Mouse (Mus musculus) ovary, postnatal 14 days (tissue): ENCODE measurements around the gene Larp4.
A peak's percentile ranks its signal among the peaks of the same experiment; 100 is the strongest.

Source experiments
- DNase-seq: peaks from one replicate; pipeline ENCODE4 v3.0.0; 2022; ENCODE audit warnings: low spot score

Gene Larp4

GRCm38 (mm10) chr15:100004677-100005273 lies 34.9 kb downstream of the Larp4 start:
- no peak for DNase-seq

DNA sequence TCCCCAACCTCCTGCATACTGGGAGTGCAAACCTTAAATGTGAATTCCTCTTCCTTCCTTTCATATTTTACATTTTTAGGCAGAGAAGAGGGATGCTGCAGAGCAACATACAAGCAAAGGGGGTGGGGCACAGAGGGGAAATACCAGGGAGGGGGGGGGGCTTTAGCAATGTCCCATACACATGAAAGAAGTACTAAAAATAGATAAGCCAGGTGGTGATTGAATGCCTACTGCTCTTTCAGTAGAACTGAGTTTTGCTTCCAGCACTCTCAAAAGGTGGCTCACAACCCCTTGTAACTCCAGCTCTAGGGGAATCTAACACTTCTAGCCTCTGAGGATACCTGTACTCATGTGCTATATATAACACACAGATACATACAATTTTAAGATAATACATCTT lies 36.3 kb downstream of the Larp4 start:
- DNase-seq: no peak

DNA sequence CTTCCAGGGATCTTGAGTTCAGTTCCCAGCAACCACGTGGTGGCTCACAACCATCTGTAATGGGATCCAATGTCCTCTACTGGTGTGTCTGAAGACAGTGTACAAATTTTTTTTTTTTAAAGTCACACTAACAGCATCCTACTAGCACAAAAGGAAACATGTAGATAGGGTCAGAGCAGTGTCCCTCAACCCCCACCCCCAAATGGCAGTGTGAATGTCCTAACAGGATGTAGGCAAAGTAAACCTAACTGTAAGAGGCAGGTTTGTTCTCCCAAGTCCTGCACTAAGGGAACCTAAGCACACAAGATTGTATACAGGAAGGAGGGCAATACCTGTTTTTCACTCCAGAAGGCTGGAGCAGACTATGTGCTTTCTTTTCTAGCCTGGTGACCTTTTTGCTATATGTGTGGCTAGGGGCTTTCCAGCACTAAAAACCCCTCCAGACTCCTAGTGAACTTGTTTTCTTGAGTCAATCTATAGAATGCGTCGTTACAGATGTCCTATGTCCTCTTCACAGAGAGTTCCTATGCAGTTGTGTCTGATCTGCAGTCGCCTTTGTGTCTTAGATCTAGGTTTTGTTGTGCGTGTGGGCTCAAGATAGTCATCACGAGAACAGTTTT lies 48.5 kb downstream of the Larp4 start:
- DNase-seq: no peak

- DNase-seq: no peak
Observed at GRCm38 (mm10) chr15:100021175-100021574, 51.3 kb downstream of the Larp4 start.

DNA sequence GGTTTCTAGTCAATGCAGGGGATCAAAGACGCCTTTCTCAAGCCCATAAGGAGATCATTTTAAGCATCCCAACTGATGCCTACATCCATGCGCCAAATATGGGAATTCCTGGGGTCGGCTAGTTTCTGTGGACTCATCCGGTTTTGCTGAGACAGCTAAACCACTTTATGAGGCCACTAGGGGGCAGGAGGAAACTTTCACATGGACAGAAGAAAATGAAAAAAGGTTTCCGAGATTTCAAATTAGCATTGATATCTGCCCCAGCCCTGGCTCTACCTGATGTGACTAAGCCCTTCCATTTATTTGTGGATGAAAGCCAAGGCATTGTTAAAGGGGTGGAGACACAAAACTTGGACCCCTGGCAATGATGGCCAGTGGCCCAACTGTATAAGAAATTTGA lies 53.1 kb downstream of the Larp4 start:
- peak; percentile 41 for DNase-seq

- DNase-seq: no peak
Observed at GRCm38 (mm10) chr15:100025076-100025834, 55.4 kb downstream of the Larp4 start.

GRCm38 (mm10) chr15:100028133-100028532 lies 58.3 kb downstream of the Larp4 start:
- DNase-seq: no peak

DNA sequence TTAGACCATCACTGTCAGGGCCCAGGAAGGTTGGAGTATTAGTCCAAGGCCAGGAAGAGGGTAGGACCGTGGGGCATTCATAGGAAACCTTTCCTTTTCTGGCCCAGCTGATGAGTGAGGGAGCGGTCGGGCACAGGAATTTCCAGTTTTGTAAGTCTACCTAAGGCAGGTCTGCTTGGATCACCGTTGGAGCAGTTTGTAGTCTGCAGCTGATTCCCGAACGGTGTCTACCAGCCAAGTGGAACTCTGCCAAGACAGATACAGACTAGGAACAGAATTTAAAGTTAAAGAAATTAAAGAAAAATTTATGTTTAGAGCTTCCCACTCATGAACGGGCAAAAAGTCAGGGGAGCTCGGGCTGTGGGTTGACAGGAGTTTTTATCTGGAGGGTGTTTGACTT lies 59.6 kb downstream of the Larp4 start:
- no peak for DNase-seq

GRCm38 (mm10) chr15:100029900-100030299 lies 60.0 kb downstream of the Larp4 start:
- DNase-seq: no peak

- DNase-seq: no peak
Observed at GRCm38 (mm10) chr15:100032546-100032945, 62.7 kb downstream of the Larp4 start.

GRCm38 (mm10) chr15:100038470-100038971 lies 68.7 kb downstream of the Larp4 start, which contains the start of gene Dip2b:
Gene Dip2b, plus strand, starts transcription at chr15:100038664.
- peak; percentile 99 for DNase-seq

DNA sequence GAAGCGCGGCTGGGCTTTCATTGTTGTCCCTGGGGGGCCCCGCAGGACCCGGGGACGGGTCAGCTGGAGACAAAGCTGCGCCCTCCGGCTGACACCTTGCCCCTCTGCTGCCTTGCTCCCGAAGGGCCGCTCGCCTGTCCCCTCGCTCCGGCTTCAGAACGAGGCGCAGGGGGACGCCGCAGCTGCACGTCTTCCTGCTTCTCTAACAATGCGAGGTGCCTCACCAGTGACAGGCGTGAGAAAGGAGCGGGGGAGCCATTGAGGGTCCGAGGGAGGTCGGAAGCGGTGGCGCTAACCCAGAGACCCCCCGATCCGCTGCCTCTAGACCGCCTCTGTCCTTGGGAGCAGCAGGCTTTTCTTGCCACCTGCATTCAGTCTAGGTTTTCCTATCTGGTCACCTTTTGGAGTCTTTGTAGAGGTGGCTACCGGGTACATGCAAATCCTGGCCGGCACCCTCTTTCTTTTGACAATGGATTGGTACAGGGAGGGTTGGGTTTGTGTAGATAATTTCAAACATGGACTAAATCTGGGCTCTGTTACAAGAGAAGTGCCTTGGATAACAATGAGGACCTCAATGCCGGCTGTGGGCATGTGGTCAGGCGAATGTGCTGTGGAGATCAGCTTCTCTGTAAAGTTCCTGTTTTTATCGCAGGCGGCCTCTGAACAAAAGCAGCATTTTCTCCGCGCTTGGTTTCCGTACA lies 69.3 kb downstream of the Larp4 start:
- peak; percentile 44 for DNase-seq

GRCm38 (mm10) chr15:100040541-100041266 lies 70.8 kb downstream of the Larp4 start:
- no peak for DNase-seq

- no peak for DNase-seq
Observed at GRCm38 (mm10) chr15:100041267-100042047, 71.6 kb downstream of the Larp4 start.

GRCm38 (mm10) chr15:100042048-100042400 lies 72.2 kb downstream of the Larp4 start:
- DNase-seq: no peak

DNA sequence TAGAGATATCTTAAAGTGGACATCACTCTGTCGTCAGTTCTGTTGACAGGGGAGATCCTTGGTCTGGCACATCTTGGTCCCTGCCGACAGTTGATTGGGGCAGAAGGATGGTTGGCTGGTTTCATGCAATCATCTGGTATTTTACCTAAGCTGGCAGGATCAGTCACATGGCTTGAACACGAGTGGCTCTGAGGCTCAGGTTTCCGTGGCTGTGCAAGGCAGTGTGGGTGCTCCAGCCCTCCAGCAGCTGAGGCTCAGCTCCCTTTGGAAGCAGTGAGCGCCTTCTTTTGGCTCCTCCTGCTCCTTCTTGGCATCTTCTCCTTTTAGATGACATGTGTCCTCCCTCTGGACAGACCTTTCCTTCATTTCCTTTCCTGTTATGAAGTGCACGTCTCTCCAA lies 75.7 kb downstream of the Larp4 start:
- DNase-seq: no peak

DNA sequence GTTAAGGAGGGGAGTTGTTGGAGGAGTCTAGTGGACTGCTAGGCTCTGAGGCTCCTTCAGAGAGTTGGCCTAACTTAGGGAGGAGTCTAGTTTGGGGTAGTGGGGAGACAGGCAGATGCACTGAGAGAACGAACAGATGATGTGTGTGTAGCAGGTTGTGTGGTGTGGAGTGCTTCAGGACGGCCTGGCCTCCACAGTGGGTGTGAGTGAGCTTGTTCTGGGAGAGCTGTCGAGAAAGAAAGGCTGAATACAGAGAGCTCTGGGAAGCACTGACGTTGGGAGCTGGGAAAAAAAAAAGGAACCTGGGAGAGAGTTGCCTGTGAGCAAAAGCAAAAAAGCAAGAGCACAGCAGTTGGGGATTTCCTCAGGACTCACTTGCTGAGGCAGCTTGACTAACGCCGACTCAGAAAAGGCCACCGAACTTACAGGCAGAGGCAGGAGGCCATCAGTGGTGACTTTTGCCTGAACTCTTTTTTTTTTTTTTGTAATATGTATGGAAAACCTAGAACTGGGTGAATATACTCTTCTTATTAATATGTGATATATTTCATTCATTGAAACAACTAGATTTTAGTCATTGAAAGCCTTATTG lies 79.7 kb downstream of the Larp4 start:
- DNase-seq: no peak

- DNase-seq: no peak
Observed at GRCm38 (mm10) chr15:100050940-100051339, 81.1 kb downstream of the Larp4 start.

DNA sequence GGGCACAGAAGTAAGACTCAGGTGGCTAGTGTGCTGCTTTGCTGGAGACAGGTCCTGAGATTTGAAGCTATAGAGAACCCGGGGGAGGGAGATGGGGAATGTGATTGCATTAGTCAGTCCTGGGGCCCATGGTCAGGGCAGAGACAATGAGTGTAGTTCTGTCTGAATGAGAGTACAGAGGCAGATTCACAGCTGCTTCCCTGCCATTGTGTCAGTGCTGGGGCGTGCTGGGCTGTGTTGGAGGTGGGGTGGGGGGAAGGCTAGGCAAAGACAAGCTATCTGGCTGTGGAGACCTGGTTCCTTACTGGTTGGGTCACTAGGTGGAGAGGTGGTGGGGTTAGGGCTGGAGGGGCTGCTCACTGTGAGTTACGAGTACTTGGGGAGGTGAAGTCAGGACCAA lies 82.9 kb downstream of the Larp4 start:
- DNase-seq: no peak

DNA sequence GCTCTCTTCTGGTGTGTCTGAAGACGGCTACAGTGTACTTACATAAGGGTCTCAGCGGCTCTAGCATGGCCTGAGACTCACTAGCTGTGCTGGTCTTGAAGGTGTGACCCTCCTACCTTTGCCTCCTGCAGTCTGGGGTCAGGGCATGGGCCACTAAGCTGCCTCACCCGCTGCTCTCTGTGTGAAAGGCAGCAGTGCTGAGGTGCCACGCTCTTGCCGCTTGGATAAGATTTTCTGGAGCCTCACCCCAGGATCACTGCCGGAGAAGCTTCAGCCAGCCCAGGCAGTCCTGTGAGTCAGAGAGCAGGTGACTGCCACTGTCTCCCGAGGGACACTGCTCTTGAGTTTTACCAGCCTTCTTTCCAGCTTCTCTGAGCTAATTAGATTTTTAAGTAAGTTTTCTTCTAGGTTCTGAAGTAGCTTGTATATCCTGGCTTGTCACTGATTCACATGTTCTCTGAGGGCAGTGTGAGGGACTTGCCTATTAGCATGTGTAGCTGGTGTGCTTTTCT lies 86.6 kb downstream of the Larp4 start:
- no peak for DNase-seq
